Mouse (Mus musculus) liver, embryonic 11.5 days (tissue): ENCODE data around the gene Prr12. TPM values are rescaled to one million over a fixed set of nuclear protein-coding genes. Genes with fewer than 3 reads are reported as not detected.
A peak's percentile ranks its signal among the peaks of the same experiment; 100 is the strongest.

ENCODE experiments used
- ATAC-seq: fragments of 200-750 bp; cut with Nextera tagmentation; replicated peaks from 2 replicates; pipeline ENCODE4 v1.8.0; 2017; ENCODE audit warnings: moderate number of reproducible peaks, mild to moderate bottlenecking, moderate TSS enrichment, moderate library complexity; ENCODE audit not compliant: low FRiP score
- DNase-seq: peaks from one replicate; pipeline ENCODE4 v3.0.0-alpha.2; 2017; ENCODE audit warnings: low spot score
- H3K27ac ChIP-seq: fragments of 300-500 bp; sonication (generic); 2 replicates; pipeline ENCODE4 v1.5.1; 2014; ENCODE audit warnings: mild to moderate bottlenecking, low read depth, low read length, control low read depth
- H3K27me3 ChIP-seq: fragments of 300-500 bp; sonication (generic); replicated peaks from 2 replicates; pipeline ENCODE4 v1.6.1; 2014; ENCODE audit warnings: low read length, mixed read lengths; ENCODE audit not compliant: control insufficient read depth, insufficient read depth
- H3K36me3 ChIP-seq: fragments of 300-500 bp; sonication (generic); 2 replicates; pipeline ENCODE4 v1.6.1; 2014; ENCODE audit warnings: mild to moderate bottlenecking, low read length, moderate library complexity, mixed read lengths; ENCODE audit not compliant: control insufficient read depth, insufficient read depth
- H3K4me1 ChIP-seq: fragments of 300-500 bp; sonication (generic); replicated peaks from 2 replicates; pipeline ENCODE4 v1.6.1; 2014; ENCODE audit warnings: low read length, mixed read lengths; ENCODE audit not compliant: control insufficient read depth, insufficient read depth
- H3K4me2 ChIP-seq: fragments of 300-500 bp; sonication (generic); 2 replicates; pipeline ENCODE4 v1.6.1; 2014; ENCODE audit warnings: mild to moderate bottlenecking, control low read depth, moderate library complexity
- H3K4me3 ChIP-seq: fragments of 300-500 bp; sonication (generic); 2 replicates; pipeline ENCODE4 v1.5.1; 2014; ENCODE audit warnings: low read depth, low read length, control low read depth
- H3K9ac ChIP-seq: fragments of 300-500 bp; sonication (generic); 2 replicates; pipeline ENCODE4 v1.6.1; 2014; ENCODE audit warnings: low read depth, low read length, control low read depth
- H3K9me3 ChIP-seq: fragments of 300-500 bp; sonication (generic); 2 replicates; pipeline ENCODE4 v1.6.1; 2016; ENCODE audit warnings: low read length, inconsistent platforms, mixed read lengths; ENCODE audit not compliant: control insufficient read depth
- WGBS: fragments of 180-500 bp; shearing (Covaris S2); extraction: QIAGEN DNeasy Blood & Tissue Kit; methylation state at CpG from one replicate; pipeline ENCODE4 v1.1.7; 2014; 5-methylcytosine and 5-hydroxymethylcytosine counted together
- polyA plus RNA-seq: library from polyadenylated mRNA; unstranded; fragments of >200 nt; fragmentation: Nextera tagmentation; extraction: Ambion mirVana; gene quantifications from 2 replicates; pipeline ENCODE4 v1.2.1, GENCODE M21; 2014

Prr12 gene
- polyA plus RNA-seq, 1 experiment from 2014 or later: 8.7 TPM

GRCm38 (mm10) chr7:45038411-45038810 is 14.3 kb downstream of the Prr12 start:
- WGBS: 90% methylated on average over 9 of the region's 9 CpGs
- H3K9me3 ChIP-seq: no peaks in the 10 kb centered on the region
- H3K27ac ChIP-seq: no peak overlapping the region
- peaks cover 75% of the 10 kb centered on the region for H3K36me3 ChIP-seq
- no peak overlapping the region for H3K4me3 ChIP-seq
- no peak overlapping the region for H3K4me2 ChIP-seq
- no peak for DNase-seq
- H3K9ac ChIP-seq: no peak overlapping the region
- H3K27me3 ChIP-seq: no peaks in the 10 kb centered on the region
- no peaks in the 10 kb centered on the region for H3K4me1 ChIP-seq
- ATAC-seq: no peak

DNA sequence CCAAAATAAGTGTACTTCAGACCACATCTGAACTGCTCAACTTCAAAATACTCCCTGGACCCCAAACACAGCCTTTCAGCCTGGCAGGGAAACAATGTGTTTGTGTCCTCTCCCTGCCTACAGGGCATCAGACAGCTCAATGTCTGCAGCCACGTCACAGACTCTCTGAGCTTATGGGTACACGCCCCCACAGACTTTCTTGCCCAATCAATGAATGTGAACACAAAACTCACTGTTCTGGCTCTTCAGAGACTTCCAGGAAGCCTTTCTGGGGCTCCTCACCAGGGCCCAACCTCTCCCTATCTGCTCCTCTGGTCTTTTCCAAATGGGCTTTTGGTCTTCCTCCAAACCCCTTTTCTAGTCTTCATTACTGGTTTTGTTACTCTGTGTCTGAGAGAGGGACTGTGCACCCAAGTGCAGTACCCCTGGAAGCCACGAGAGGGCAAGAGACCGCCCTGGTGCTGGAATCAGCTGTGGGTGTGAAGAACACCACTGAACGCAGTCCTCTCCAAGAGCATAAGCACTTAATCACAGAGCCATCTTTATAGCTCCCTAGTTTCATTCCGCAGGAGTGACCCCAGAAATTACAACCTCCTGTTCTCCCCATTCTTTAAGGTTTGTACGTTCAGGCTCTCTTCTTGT is 14.8 kb downstream of the Prr12 start:
- 63% methylated on average over 7 of the region's 7 CpGs for WGBS
- Histone ChIP-seq H3K4me3 (no peak overlapping the region; the same call in 1 of the 2 replicates), H3K27me3 (no peaks in the 10 kb centered on the region), H3K4me2 (no peak overlapping the region), H3K9ac (no peak overlapping the region), H3K27ac (no peak overlapping the region), H3K4me1 (no peaks in the 10 kb centered on the region), H3K9me3 (no peaks in the 10 kb centered on the region), H3K36me3 (peaks cover 75% of the 10 kb centered on the region)
- 0 out of 2 replicates have a peak, but pooled peaks have one; percentile 66 for ATAC-seq
- peak; percentile 66 for DNase-seq

DNA sequence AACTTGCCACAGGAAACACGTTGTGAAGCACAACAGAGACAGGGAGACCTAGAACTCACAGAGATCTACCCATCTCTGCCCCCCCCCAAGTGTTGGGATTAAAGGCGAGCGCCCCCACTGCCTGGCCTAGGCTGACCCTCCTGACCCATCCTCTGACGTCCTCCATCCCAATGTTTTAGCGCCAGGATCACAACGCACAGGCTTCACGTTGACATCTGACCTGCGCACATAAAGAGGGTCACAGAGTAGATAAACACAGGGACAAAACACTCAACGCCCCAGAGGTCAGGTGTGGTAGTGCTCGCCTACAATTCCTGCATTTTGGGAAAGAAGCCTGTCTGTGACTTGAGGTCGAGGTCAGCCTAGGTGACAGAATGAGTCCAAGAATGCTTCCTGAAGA is 16.0 kb downstream of the Prr12 start:
- Histone ChIP-seq H3K4me2 (no peak overlapping the region), H3K27ac (no peak overlapping the region), H3K9ac (no peak overlapping the region), H3K4me1 (no peaks in the 10 kb centered on the region), H3K4me3 (no peak overlapping the region), H3K9me3 (no peaks in the 10 kb centered on the region), H3K27me3 (no peaks in the 10 kb centered on the region), H3K36me3 (peaks cover 78% of the 10 kb centered on the region)
- DNase-seq (no peak), ATAC-seq (no peak)
- WGBS: 86% methylated on average over 11 of the region's 11 CpGs

DNA sequence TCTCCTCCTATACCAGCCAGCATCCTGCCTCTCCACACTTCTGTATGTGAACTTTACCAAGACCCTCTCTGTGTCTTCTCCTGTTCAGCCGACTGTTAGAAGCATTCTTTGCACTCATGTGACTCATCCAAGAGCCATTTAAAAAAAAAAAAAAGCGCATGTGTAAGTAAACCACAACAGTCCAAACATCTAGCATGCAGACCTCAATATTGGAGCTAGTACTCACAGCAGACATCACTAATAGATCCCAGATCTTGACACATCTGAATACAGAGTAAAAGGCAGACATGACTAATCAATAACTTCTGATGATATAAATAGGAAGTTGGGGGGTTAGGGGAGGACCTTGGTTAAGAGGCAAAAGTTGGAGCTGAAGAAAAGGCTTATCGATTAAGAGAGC is 17.1 kb downstream of the Prr12 start:
- no peak overlapping the region for H3K4me3 ChIP-seq
- no peak for ATAC-seq
- WGBS: 85% methylated on average over 3 of the region's 3 CpGs
- DNase-seq: no peak
- no peaks in the 10 kb centered on the region for H3K27me3 ChIP-seq
- H3K27ac ChIP-seq: no peak overlapping the region
- peaks cover 79% of the 10 kb centered on the region for H3K36me3 ChIP-seq
- no peak overlapping the region for H3K4me2 ChIP-seq
- no peaks in the 10 kb centered on the region for H3K4me1 ChIP-seq
- no peaks in the 10 kb centered on the region for H3K9me3 ChIP-seq
- H3K9ac ChIP-seq: no peak overlapping the region

DNA sequence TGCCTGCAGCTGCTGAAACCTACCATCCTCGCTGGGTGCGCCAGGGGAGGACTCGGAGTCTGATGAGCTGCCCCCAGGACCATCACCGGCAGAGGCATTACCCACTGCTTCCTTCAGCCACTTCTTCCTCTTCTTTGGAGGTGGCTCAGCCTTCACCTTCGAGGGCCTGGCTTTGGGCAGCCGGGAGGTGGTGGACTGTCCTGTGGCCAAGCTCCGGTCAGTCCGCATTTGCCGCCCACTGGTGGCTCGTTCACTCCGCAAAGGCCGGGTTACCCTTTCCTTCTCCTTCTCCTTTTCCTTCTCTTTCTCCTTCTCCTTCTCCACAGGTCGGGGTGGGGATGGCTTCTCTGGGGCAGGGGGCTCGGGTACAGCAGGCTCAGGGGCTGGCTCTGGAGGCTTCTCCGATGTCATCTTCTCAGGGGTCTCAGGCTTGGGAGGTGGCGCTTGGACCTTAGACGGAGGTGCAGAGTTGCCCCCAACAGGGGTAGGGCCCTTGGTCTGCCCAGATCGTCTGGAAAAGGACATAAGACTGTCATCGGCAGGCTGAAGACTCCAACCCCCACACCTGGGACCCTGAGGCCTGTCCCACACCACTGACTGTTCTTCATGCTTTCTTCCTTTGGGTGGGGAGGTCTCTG is 18.8 kb downstream of the Prr12 start:
- no peak for ATAC-seq
- H3K4me1 ChIP-seq: no peaks in the 10 kb centered on the region
- no peak overlapping the region for H3K4me3 ChIP-seq
- H3K36me3 ChIP-seq: peaks cover 76% of the 10 kb centered on the region
- DNase-seq: no peak
- no peak overlapping the region for H3K4me2 ChIP-seq
- 91% methylated on average over 19 of the region's 19 CpGs for WGBS
- no peak overlapping the region for H3K27ac ChIP-seq
- H3K9ac ChIP-seq: no peak overlapping the region
- H3K9me3 ChIP-seq: no peaks in the 10 kb centered on the region
- no peaks in the 10 kb centered on the region for H3K27me3 ChIP-seq

DNA sequence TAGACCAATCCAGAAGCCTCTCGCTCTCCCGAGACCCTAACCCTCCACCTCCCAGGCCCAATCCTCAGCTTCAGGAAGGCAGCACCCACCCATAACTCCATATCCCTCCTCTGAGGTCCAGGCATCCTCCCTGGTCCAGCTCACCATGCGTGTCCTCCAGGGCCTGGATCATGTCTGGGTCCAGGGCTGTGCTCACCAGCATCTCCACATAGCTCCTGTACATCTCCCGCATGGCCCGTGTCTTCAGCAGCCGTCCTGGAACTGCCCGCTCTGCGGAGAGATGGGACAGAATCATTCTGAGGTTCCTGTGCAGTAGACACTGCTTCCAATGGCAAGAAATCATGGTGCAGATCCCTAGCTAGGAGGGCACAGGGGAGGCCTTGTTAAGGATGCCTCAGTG is 21.8 kb downstream of the Prr12 start:
- Histone ChIP-seq H3K27me3 (no peaks in the 10 kb centered on the region), H3K4me1 (no peaks in the 10 kb centered on the region), H3K4me3 (no peak overlapping the region), H3K9ac (no peak overlapping the region), H3K9me3 (no peaks in the 10 kb centered on the region), H3K36me3 (peaks cover 67% of the 10 kb centered on the region), H3K27ac (no peak overlapping the region), H3K4me2 (no peak overlapping the region)
- 90% methylated on average over 8 of the region's 8 CpGs for WGBS
- no peak for DNase-seq
- ATAC-seq: no peak

- no peaks in the 10 kb centered on the region; the same call in 1 of the 2 replicates for H3K4me1 ChIP-seq
- peaks cover 65% of the 10 kb centered on the region for H3K36me3 ChIP-seq
- ATAC-seq (no peak), DNase-seq (no peak)
- no peaks in the 10 kb centered on the region for H3K27me3 ChIP-seq
- H3K9me3 ChIP-seq: no peaks in the 10 kb centered on the region
- H3K4me2 ChIP-seq: no peak overlapping the region
- H3K27ac ChIP-seq: no peak overlapping the region
- no peak overlapping the region for H3K9ac ChIP-seq
- no peak overlapping the region for H3K4me3 ChIP-seq
- WGBS: 92% methylated on average over 6 of the region's 6 CpGs
Measured at GRCm38 (mm10) chr7:45029995-45030394, 22.7 kb downstream of the Prr12 start.

- ATAC-seq: no peak
- H3K36me3 ChIP-seq: peaks cover 48% of the 10 kb centered on the region
Measured at GRCm38 (mm10) chr7:45028351-45028750, 24.3 kb downstream of the Prr12 start.

GRCm38 (mm10) chr7:45027761-45028160 is 24.9 kb downstream of the Prr12 start:
- WGBS: 82% methylated on average over 9 of the region's 9 CpGs
- H3K4me2 ChIP-seq: no peak overlapping the region
- peaks cover 43% of the 10 kb centered on the region for H3K36me3 ChIP-seq
- no peak overlapping the region for H3K9ac ChIP-seq
- no peaks in the 10 kb centered on the region for H3K27me3 ChIP-seq
- ATAC-seq (no peak), DNase-seq (no peak)
- no peaks in the 10 kb centered on the region; the same call in 1 of the 2 replicates for H3K4me1 ChIP-seq
- no peak overlapping the region for H3K27ac ChIP-seq
- H3K4me3 ChIP-seq: no peak overlapping the region
- no peaks in the 10 kb centered on the region for H3K9me3 ChIP-seq

More at GRCm38 (mm10) chr7:45028351-45028750, 24.3 kb downstream of the Prr12 start:
- no peaks in the 10 kb centered on the region for H3K27me3 ChIP-seq
- H3K9ac ChIP-seq: no peak overlapping the region
- no peaks in the 10 kb centered on the region for H3K9me3 ChIP-seq
- no peak overlapping the region for H3K4me2 ChIP-seq
- no peak overlapping the region for H3K4me3 ChIP-seq
- no peak for DNase-seq
- H3K27ac ChIP-seq: no peak overlapping the region
- WGBS: 90% methylated on average over 11 of the region's 11 CpGs
- no peaks in the 10 kb centered on the region; the same call in 1 of the 2 replicates for H3K4me1 ChIP-seq
